Mouse (Mus musculus): ENCODE data around the gene Serp2. TPM values are rescaled to one million over a fixed set of nuclear protein-coding genes. Genes with fewer than 3 reads are reported as not detected.

Gene Serp2
- total RNA-seq (2022), result 100 to 1,000 TPM; 143 to 176 (median 163) TPM

GRCm38 (mm10) chr14:76556852-76557208 lies at the start of gene Serp2:
Gene Serp2, minus strand, starts transcription at chr14:76556889.
- no peak for DNase-seq (ENCODE audit: low spot score in 2 of 2)

DNA sequence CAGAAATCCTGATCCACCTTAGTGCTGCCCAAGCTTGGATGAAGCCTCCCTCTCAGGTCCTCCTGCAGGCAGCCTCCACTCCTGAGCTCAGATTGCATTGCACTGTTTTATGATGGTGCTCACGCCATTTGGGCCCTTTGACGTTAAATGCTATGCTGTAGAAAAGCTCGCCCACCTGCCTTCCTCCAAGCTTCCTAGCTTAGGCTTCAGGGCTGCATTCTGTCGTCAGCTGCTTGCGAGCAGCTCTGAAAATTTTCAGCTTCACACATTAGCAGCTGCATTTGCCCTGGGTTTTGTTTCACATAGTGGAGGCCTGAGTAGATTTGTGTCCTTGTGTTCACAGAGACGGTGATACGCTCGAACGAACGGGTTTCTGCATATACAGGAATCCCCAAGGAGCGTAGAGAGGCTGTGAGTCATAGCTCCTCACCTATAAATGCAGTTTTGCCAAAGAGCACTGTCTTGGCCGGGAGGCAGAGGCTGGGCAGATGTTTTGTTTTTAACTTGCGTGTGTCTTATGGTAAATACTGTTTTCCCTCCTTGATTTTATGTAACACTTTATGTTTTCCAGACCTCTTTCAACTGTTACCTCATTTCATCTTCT lies 49.3 kb upstream of the Serp2 start:
- no peak for DNase-seq (ENCODE audit: low spot score in 2 of 2)

- no peak for DNase-seq (ENCODE audit: low spot score in 2 of 2)
Measured at GRCm38 (mm10) chr14:76604012-76604411, 47.3 kb upstream of the Serp2 start.

DNA sequence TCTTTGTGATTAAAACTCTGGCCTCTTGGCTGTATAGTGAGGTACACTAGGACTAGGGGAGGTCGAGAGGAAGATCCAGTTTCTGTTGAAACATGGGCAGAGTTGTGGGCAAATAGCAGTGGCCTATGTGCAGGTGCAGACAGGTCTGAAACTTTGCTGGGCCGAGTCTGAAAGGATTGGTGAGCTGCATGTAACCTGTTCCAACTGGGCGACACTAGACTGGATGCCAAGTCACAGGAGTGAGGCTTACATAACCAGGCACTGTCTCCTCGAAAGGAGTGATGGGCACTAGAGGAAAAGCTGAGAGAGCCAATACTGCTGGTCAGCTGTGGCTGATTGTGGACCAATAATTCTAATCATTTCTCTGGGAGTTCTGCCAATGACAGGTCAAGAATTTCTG lies 45.0 kb upstream of the Serp2 start:
- DNase-seq (ENCODE audit: low spot score in 2 of 2), result no peak

DNA sequence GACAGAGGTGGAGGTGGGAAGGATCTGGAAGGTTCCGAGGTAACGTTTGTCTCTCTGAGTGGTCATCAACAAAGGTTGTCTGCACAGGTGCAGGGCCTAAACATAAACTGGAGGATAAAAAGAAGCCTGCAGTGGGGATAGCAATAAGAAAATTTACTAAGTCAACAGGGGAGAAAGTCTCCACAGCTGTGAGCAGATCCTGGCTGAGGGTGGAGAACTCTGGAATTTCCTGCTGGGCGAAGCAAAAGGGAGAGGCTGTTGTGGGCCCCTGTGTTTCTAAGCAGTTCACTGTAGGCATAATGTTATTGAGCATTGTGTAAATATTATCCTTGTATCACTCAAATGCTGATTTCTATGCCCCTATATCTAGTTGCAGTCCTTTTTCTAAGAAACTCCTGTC lies 43.7 kb upstream of the Serp2 start:
- DNase-seq (ENCODE audit: low spot score in 2 of 2), result no peak

DNA sequence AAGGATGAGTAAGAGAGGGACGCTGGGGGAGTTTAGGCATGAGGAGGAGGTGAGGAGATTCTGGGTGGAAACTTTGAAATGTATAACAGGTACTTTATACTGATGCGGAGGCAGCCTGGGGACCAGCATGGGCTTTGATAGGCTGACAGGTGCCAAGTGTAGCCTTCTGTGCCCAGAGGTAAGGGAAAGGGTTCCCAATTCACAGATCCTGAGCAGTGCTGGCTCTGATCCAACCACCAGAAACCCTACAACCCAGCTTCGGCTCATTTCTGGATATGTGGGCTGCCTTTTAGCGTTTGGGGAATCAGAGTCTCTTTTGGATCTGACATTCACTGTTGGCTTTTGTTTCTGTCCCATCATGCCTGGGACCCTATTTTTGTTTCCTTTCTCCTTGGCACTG lies 43.0 kb upstream of the Serp2 start:
- no peak for DNase-seq (ENCODE audit: low spot score in 2 of 2)

DNA sequence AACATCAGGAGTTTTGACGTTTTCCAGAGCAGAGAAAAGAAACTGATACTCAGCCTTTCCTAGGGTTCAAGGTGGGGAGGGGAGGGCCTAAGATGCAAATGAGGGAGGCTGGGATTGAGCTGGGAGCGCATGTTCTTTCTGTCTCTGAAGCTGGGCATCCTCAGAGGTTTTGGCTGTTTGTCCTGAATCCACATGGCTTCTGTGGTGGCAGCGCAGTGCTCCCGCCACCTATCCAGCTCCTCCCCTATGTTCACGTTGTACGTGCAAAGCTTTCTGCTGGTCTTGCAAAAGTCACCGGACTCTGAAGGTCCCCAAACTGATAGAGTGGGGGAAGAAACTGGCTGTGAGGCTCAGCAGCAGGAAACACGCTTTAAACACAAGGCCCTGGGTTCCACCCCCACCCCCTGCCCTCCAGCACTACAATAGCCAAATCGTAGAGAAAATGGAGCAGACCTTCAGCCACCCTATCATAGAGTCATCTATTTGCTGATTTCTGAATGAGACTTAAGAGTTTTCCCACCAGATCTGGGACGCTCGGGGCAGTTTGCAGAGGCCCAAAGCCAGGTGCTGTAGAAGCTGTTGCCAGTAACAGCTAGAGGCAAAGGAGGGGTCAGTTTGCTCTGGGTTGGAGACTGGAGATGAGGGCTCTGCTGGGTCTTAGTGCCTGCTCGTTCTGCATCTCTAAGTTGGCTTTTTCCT lies 42.0 kb upstream of the Serp2 start:
- DNase-seq (ENCODE audit: low spot score in 2 of 2), result no peak

DNA sequence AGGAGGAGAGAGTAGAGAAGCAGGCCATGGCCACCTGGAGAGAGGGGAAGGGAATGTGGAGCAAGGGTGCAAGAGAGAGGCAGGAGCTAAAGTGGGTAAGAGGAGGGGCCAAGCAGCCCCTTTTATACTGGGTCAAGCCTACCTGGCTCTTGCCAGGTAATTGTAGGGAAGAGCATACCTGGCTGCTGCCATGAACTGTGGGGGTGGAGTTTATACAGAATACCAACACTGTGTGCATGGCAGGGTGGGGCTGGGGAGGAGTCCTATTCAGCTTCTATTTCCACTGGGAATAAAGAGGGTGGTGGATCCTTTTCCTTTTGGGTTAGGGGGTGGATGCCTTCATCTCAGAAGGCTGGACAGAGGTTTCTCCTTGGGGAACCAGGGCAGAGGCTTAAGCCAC lies 41.1 kb upstream of the Serp2 start:
- DNase-seq (ENCODE audit: low spot score in 2 of 2), result no peak

- no peak for DNase-seq (ENCODE audit: low spot score in 2 of 2)
Measured at GRCm38 (mm10) chr14:76595048-76595859, 38.6 kb upstream of the Serp2 start.

DNA sequence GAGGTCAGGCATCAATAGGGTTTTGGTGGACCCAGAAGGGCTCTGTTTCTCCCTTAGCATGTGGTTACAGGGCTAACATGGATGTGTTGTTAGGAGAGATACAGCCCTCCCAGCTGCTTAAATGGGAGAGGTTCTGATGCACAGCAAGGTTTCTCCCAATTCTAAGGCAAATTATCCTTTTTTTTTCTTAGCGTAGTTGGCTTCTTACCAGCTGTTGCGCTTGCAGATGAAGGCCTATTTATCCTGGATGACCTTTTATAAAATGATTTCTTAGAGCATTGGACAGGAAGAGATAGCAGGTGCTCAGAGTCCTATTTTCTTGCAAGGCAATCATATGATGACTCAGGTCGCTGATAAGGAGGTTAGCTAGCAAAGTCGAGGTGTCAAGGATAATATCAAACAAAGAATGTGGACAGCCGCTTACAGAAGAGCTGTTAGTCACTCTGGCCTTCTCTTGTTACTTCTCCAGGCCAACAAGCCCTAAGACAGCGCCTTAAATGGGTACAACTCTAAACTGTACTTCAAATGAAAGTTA lies 37.7 kb upstream of the Serp2 start:
- no peak for DNase-seq (ENCODE audit: low spot score in 2 of 2)

GRCm38 (mm10) chr14:76593630-76594193 lies 37.0 kb upstream of the Serp2 start:
- no peak for DNase-seq (ENCODE audit: low spot score in 2 of 2)

DNA sequence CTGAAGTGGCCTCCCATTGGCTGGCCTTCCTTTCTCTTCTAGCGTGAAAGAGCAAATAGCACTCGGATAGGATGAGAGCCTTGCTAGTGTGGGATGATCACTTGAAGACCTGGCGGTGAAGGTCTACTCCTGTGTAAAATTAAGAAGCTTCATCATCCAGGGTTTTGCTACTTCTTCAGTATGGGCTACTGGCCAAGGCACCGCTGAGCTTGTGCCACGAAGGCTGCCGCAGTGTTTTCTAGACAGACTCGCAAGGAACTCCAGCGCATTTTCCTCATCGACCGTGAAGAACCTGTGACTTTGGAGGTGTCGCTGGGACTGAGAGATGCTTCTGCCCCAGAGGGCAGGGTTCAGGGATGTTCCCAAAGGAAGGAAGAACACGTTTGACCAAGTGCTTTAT lies 36.0 kb upstream of the Serp2 start:
- DNase-seq (ENCODE audit: low spot score in 2 of 2), result no peak

- no peak for DNase-seq (ENCODE audit: low spot score in 2 of 2)
Measured at GRCm38 (mm10) chr14:76592090-76592489, 35.4 kb upstream of the Serp2 start.

DNA sequence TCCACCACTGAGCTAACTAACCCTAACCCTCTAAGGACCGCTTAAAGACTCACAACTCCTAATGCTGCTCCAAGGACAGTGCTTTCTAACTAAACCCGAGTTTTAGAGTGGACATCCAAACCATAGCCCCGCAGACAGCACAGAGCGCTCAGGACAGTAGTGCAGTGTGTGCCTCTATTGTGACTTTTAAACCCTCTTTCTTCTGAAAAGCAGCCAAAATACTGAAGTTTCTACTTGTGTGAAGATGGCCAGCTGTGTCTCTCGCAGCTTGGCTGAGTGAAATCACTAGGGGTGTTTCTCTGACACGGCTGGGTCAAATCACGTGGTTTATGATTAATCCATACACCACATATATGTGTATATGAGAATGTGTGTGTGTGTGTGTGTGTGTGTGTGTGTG lies 33.4 kb upstream of the Serp2 start:
- no peak for DNase-seq (ENCODE audit: low spot score in 2 of 2)

DNA sequence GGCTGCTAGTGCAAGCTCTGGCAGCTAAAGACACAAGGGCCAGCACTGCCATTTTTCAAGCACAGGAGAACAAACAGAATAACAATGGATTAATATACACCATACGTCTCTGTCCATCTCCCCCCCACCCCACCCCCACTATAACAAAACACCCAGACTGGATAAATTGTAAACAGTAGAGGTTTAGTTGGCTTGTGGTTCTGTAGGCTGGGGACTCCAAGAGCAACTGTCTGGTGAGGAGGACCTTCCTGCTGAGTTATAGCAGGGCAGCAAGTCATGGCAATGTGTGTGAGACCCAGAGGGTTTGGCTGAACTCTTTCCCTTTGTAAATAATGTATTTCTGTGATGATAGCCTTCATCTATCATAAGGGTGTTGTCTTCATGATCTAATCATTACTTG lies 33.0 kb upstream of the Serp2 start:
- DNase-seq (ENCODE audit: low spot score in 2 of 2), result no peak

GRCm38 (mm10) chr14:76585831-76586405 lies 29.2 kb upstream of the Serp2 start:
- no peak for DNase-seq (ENCODE audit: low spot score in 2 of 2)

GRCm38 (mm10) chr14:76583985-76584384 lies 27.3 kb upstream of the Serp2 start:
- DNase-seq (ENCODE audit: low spot score in 2 of 2), result no peak

DNA sequence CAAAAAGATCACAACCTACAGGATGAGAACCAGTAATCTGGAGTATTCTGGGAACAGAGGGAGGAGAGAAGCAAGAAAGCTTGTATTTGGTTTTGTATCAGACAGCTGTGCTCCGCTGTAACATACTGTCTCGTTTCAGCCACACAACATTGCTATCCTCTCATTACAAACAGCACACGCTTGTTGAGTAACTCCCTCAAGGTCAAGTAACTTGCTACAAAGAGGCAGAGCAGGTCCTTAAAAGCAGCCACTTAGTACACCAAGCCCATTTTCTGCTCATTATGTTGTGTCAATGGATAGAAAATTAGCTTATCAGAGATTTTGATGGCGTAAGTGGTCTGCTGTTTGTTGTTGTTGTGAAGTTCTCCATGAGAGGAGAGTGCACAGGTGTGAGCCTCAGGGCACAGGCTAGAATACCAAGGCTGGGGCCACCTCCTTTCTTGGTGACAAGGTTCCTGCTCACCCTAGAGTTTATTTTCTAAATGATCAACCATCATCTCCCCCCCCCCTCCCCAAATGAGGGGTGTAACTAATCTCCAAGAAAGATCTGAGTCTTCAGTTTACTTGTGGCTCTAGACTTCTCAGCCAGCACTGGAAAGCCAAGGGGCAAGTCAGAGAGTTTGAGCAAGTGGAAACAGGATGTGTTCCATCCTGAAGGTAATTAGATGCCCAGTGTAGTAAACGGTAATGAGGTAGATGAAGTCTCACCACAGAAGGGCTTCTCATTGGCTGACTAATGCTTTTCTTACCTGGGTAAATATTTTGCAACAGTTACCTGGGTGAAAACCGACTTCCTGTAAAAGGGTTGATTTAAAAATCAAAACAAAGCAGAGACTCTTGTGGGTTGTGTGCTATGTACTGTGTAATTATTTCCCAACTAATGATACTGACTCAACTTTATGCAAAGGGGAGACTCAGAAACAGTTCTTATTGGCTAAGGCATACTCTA lies 25.6 kb upstream of the Serp2 start:
- no peak for DNase-seq (ENCODE audit: low spot score in 2 of 2)

DNA sequence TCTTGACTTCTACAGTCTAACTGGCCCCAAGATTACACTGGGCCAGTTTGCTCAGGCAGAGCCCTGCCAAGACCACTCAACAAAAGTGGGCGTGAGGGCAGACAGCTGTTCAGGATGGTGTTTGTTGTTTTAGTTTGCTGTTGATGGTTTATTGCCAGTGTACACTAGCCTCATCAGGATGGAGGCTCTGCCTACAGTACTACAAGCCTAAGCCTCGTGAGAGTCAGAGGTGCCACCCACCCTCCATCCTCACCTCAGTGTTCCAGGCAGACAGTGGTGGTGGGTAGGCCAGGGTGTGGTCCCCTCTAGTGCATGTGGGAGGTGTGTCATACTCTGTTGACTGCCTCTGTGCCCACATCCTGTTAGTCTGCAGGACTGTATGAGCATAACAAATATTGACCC lies 23.0 kb upstream of the Serp2 start:
- DNase-seq (ENCODE audit: low spot score in 2 of 2), result no peak

DNA sequence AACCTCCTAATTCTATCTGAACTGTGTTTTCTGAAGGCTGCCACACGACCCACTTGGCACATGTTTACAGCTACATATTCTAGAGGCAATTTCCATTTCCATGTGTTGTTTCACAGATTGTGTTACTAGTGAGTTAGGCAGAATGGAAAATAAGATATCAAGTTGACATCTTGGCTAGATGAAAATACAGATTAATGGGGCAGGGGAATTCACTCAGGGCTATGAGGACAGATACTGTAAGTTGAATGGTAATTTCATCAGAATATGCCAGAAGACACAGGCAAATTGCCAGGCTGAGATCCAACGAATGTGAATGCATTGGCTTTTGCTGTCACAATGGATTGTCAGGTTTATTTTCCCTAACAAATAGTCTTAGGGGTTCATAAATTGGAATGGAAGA lies 21.2 kb upstream of the Serp2 start:
- DNase-seq (ENCODE audit: low spot score in 2 of 2), result no peak

GRCm38 (mm10) chr14:76570292-76570691 lies 13.6 kb upstream of the Serp2 start:
- no peak for DNase-seq (ENCODE audit: low spot score in 2 of 2)
